Mouse (Mus musculus) spleen, postnatal 0 days (tissue): ENCODE data around the gene Gm8374. TPM values are rescaled to one million over a fixed set of nuclear protein-coding genes. Genes with fewer than 3 reads are reported as not detected.

Experiments used
- polyA plus RNA-seq: library from polyadenylated mRNA; unstranded; fragments of >200 nt; fragmentation: Nextera tagmentation; extraction: Ambion mirVana; gene quantifications from 2 replicates; pipeline ENCODE4 v1.2.1, GENCODE M21; 2015

Gene Gm8374
- not detected in 2 replicates for polyA plus RNA-seq

DNA sequence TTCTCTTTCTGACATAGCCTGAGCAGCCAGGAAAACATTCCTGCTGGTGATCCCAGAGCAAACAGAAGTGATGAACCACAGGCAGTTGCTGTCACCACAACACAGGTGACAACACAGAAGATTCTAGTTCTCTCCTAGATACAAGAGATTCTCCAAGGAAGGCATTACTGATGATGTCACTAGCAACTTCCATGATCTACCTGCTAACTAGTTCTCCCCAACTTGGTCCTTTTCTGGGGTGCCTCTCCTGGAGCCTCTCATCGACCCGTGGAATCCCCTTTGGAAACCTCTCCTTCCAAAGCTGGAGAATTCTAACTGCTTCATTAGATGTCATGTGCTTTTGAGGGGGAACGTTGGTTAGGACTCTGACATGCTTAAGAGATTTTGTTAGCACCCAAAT lies at the start of gene Gm8374:
Gm8374 (minus strand) TSS at position 101 of the 400 bp plus-strand sequence.

DNA sequence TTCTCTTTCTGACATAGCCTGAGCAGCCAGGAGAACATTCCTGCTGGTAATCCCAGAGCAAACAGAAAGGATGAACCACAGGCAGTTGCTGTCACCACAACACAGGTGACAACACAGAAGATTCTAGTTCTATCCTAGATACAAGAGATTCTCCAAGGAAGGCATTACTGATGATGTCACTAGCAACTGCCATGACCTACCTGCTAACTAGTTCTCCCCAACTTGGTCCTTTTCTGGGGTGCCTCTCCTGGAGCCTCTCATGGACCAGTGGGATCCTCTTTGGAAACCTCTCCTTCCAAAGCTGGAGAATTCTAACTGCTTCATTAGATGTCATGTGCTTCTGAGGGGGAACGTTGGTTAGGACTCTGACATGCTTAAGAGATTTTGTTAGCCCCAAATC lies 32.6 kb downstream of the Gm8374 start, which contains the start of gene Gm5797:
Gm5797 (minus strand) TSS at position 101 of the 400 bp plus-strand sequence.

DNA sequence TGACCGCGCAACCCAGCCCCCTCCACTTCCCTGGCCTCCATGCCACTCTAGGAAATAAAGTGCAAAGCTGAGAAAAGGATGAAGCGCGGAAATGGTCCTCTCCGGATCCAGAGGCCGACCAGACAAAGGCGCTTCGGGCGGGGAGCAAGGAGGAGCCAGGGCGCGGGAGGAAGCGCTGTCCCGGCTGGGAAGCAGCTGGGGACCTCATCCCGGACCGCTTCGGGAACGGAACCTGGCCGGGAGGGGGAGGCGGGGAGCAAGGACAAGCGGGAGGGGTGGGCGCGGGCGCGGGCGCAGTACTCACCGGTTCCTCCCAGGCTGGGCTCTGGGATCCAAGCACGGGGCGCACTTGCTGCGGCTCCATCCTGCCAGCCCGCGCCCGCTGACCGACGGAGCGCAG lies 50.3 kb downstream of the Gm8374 start, which contains the start of gene Gm3739:
Gm3739 (minus strand) TSS at position 389 of the 400 bp plus-strand sequence.

Other genes starting within 250 kb of the Gm8374 start
- not detected in 2 replicates for gene Gm6676, start 239.7 kb downstream of the Gm8374 start, polyA plus RNA-seq
- gene Gm3512, start 190.6 kb downstream of the Gm8374 start, polyA plus RNA-seq, result 0.46 and 0.64 TPM in 2 replicates
- gene Gm16434, start 170.6 kb downstream of the Gm8374 start, polyA plus RNA-seq, result not detected in 2 replicates
- not detected in 2 replicates for gene Gm3727, start 100.4 kb downstream of the Gm8374 start, polyA plus RNA-seq
- 0.14 and 0.30 TPM in 2 replicates for gene Gm3739, start 50.1 kb downstream of the Gm8374 start, polyA plus RNA-seq
- gene Gm5797, start 32.7 kb downstream of the Gm8374 start, polyA plus RNA-seq, result not detected in 2 replicates
- gene Gm3755, start 85.8 kb upstream of the Gm8374 start, polyA plus RNA-seq, result not detected in 2 replicates
- 0.19 TPM in 1 of 2 replicates, not detected in the other for gene Gm3752, start 118.6 kb upstream of the Gm8374 start, polyA plus RNA-seq
- gene Gm3558, start 203.4 kb upstream of the Gm8374 start, polyA plus RNA-seq, result 0.08 and 0.19 TPM in 2 replicates
- not detected in 2 replicates for gene Gm10338, start 230.5 kb upstream of the Gm8374 start, polyA plus RNA-seq